Mouse (Mus musculus) bone marrow, adult 2 months (tissue): ENCODE results near the gene Gm9821.

Experiments
- CTCF ChIP-seq: fragments of 200-500 bp; IDR thresholded peaks from 2 replicates; pipeline ENCODE4 v1.5.1; 2011; ENCODE audit warnings: low read length, control low read depth; ENCODE audit not compliant: control insufficient read depth, insufficient read depth
- POLR2A ChIP-seq: fragments of 200-500 bp; IDR thresholded peaks from 2 replicates; pipeline ENCODE4 v1.6.1; 2011; ENCODE audit warnings: low read depth, mild to moderate bottlenecking, control low read depth, low read length, borderline replicate concordance; ENCODE audit not compliant: control insufficient read depth

DNA sequence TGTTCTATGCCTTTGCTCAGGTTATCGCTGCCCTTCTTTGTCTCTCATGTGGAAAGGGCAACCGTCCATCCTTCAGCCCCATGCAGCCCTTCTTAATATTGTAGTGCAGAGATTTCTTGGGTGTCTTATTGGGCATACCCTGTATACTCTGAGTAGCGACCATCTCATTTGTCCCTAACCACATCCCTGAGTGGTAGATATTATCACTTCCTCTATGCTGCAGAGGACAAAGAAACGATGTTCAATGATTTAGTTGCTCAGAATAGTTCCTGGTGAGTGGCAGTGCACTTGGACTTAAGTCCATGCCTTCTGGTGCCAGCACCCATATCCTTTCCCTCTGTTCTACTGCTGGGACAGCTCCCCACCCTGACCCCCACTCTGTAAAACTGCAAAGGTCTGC is 32.5 kb downstream of the Gm9821 start:
- TF ChIP-seq CTCF (no peak), POLR2A (no peak)
